Mouse (Mus musculus): ENCODE measurements around the gene Fstl3.

GRCm38 (mm10) chr10:79800508-79800907 is 23.4 kb downstream of the Fstl3 start:
- TF ChIP-seq CTCF (IDR thresholded peaks at IDR 0.05; ENCODE audit: extremely low read depth, insufficient read depth, insufficient read length, insufficient replicate concordance) (no peak), POLR2A (IDR thresholded peaks at IDR 0.05; ENCODE audit: low read depth, low read length) (no peak)
